Mouse (Mus musculus): ENCODE results near the gene Msi2.

The Msi2 gene

GRCm38 (mm10) chr11:88636934-88637333 is 81.4 kb downstream of the Msi2 start:
- no peak for DNase-seq (ENCODE audit: low read depth)

- no peak for DNase-seq (ENCODE audit: low read depth)
These were observed 82.0 kb downstream of the Msi2 start for GRCm38 (mm10) chr11:88636319-88636718.

- DNase-seq (ENCODE audit: low read depth), result no peak
These were observed 83.7 kb downstream of the Msi2 start for GRCm38 (mm10) chr11:88634627-88635026.

DNA sequence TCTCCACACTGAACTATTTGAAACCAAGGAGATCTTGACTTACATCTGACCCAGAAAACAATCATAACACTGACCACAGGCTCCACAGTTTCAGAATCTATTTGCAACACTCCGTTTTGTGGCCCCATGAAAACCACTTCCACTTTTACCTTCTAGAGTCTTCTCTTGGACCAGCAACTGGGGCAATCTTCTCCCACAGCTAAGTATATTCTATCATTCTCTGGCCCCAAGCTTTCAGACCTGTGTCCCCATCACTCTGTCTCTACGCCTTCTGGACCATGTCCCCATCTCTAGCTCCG is 86.4 kb downstream of the Msi2 start:
- DNase-seq (ENCODE audit: low read depth), result no peak

- DNase-seq (ENCODE audit: low read depth), result no peak
These were observed 87.0 kb downstream of the Msi2 start for GRCm38 (mm10) chr11:88631084-88631931.

GRCm38 (mm10) chr11:88629619-88630018 is 88.7 kb downstream of the Msi2 start:
- DNase-seq (ENCODE audit: low read depth), result no peak

DNA sequence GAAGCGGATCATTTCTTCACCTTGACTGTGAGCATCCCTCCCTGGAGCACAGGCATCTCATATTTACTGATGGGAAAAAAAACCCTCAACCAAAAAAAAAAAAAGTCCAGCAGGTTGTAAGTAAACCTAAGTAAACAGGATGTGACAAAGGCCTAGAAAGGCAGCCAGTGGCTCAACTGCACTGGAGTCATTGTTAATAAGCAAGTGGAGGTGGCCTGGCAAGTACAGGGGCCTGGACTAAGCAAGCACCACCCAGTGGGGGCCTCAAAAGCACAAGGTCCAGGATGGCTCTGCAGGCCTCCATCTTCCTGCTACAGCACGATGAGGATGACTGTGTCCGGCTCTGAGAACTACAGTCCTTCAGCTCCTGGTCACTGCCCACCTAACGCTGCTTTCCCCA is 89.1 kb downstream of the Msi2 start:
- no peak for DNase-seq (ENCODE audit: low read depth)

DNA sequence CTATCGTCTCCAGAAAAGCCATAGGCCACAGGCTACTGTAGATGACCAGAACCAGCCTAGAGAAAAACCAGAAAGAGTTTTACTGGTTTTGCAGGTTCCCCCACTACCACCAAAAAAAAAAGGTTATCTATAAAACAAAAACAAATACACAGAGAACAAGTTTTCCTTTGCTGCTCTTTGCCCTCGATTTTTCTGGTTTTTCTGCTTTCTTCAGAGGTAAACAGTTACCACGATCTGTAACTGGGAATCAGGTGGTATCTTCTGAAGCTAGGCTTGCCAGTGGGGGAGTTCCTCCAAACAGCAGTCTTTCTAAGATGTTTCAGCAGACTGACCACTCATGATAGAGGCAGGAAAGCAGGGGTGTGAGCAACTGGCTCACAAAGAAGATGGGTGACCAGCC is 89.6 kb downstream of the Msi2 start:
- DNase-seq (ENCODE audit: low read depth), result no peak

GRCm38 (mm10) chr11:88627327-88627726 is 91.0 kb downstream of the Msi2 start:
- DNase-seq (ENCODE audit: low read depth), result no peak

GRCm38 (mm10) chr11:88626576-88626975 is 91.7 kb downstream of the Msi2 start:
- DNase-seq (ENCODE audit: low read depth), result no peak

DNA sequence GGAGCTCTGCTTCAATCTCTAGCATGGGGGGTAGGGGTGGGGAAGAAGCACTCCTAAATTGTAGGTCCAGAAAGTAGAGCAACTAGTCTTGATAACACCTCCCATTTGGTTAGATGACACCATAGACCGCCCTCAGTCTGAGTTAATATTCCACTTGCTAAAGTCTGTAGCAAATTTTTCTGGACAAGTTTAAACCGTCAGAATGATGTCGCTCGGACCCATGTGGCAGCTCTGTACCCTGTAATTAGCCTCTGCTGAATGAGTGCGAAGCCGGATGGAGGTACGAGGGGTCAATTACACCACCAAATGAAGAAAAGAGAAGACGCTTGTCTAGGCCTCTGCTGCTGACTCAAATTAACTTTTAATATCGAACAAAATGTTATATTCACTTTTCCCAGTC is 92.3 kb downstream of the Msi2 start:
- DNase-seq (ENCODE audit: low read depth), result no peak

- DNase-seq (ENCODE audit: low read depth), result no peak
These were observed 93.2 kb downstream of the Msi2 start for GRCm38 (mm10) chr11:88625063-88625462.

DNA sequence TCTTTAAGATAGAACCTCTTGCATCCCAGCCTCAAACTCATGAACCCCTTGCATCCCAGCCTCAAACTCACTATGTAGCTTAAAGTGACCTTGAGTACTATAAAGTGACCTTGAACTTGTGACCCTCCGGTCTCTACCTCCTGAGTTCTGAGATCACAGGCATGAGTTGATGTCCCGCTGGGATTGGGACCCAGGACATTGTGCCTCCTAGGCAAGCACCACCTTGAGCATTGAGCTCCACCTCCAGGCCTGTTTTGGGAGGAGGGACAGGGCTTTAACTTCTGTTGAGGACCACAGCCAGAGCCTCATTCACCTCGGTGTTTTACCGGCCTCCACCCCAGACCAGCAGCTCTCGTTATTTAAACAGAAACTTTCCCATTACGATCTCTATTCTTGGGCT is 93.7 kb downstream of the Msi2 start:
- no peak for DNase-seq (ENCODE audit: low read depth)

GRCm38 (mm10) chr11:88623671-88624070 is 94.6 kb downstream of the Msi2 start:
- DNase-seq (ENCODE audit: low read depth), result no peak

DNA sequence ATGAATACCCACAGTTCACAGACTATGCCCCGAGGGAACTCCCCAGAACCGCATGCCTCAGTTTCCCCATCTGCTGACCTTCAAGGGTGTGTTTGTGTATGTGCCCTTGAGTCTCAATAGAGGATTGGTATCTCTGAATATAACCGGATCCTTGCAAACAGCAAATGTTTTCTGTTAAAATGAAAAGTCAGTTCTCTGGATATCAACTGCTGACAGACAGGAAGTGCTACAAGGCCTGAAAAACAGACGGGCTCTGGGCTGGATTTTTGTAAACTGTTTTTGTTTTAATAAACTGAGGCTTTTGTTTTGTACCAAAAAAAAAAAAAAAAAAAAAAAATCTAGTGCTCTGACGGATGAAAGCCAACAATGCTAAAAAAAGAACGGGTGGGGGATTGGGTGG is 95.8 kb downstream of the Msi2 start:
- DNase-seq (ENCODE audit: low read depth), result no peak

GRCm38 (mm10) chr11:88621789-88622188 is 96.5 kb downstream of the Msi2 start:
- no peak for DNase-seq (ENCODE audit: low read depth)

DNA sequence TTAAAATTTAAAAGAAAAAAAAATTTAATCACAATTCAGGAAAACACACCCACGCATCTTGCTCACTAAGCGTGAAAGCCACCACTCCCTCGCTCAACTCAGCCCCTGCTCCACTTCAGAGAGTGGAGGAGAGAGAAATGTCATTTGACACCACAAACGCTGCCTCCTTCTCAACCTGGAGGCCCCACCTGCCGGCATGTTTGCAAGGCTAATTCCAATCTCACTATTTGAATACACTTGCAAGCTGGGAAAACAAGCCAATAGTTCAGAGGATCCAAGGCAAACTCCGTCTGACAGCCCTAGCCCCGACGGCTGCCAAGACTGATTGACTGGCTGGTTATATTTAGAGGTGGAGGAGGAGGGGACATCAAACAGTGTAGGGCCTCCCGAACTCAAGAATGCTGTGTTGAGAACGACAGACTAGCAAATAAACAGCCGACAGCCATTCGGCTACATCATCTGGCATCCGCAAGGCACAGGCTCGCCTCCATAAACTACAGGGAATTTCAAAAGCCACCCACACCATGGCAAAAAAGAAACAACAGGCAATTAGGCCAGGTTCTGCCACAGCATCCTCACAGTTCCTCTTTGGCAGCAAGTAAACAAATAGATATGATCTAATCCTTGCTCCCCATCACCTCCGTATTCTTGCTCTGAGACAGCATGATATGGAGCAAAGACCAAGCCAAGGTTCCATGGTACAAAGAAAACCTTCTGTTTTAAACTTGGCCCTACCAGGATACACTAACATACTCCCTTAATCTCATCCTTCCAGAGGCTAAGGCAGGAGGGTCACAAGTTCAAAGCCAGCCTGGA is 97.9 kb downstream of the Msi2 start:
- DNase-seq (ENCODE audit: low read depth), result no peak

- DNase-seq (ENCODE audit: low read depth), result no peak
These were observed 98.7 kb downstream of the Msi2 start for GRCm38 (mm10) chr11:88619468-88620157.

DNA sequence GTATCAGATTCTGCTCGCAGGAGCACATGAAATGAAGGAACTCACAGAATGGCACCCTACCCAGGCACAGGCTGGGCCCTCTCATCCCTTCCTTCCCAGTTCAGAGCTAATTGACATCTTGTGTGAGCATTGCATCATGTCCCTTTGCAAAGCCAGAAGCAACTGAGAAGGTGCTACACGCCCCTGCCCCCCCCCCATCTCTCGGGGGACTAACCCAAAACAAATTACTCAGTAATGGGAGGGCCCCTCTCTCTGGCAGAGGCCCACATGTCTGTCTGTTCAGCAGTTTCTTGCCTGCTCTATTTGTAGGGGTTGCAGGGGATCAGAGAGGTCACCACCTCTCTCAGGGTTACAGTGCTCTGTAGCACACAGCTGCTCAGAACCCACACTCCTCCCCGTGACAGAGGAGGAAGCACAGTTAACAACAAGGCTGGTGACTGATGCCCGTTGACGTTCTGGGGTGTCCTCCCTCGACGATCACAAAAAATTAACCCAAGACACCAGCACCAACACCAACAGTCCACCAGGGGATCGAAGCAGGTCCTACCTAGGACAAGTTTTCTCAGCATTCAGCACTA is 99.5 kb downstream of the Msi2 start:
- no peak for DNase-seq (ENCODE audit: low read depth)

DNA sequence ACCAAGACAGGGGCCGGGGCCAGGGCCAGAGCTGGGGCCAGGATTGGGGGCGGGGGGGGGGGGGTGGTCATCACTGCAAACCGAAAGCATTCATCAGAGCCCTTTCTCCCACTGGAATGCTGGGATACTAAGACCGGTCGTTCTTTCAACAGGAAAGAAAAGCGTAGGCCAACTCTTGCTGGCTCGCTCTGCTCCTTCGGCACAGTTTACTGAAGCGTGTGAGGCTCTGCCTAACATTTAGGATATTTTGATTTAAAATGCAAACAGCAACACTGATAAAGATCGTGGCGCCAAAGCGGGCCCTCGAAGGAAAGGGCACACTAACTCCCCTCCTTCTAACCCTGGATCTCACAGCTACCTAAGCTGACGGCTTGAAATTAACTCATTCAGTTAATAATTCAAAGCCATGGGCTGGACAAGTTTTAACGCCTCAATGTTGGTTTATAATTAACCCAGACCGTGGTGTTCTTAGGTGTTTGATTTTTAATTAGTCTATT is 100.3 kb downstream of the Msi2 start:
- no peak for DNase-seq (ENCODE audit: low read depth)

- no peak for DNase-seq (ENCODE audit: low read depth)
These were observed 100.9 kb downstream of the Msi2 start for GRCm38 (mm10) chr11:88617380-88617779.

DNA sequence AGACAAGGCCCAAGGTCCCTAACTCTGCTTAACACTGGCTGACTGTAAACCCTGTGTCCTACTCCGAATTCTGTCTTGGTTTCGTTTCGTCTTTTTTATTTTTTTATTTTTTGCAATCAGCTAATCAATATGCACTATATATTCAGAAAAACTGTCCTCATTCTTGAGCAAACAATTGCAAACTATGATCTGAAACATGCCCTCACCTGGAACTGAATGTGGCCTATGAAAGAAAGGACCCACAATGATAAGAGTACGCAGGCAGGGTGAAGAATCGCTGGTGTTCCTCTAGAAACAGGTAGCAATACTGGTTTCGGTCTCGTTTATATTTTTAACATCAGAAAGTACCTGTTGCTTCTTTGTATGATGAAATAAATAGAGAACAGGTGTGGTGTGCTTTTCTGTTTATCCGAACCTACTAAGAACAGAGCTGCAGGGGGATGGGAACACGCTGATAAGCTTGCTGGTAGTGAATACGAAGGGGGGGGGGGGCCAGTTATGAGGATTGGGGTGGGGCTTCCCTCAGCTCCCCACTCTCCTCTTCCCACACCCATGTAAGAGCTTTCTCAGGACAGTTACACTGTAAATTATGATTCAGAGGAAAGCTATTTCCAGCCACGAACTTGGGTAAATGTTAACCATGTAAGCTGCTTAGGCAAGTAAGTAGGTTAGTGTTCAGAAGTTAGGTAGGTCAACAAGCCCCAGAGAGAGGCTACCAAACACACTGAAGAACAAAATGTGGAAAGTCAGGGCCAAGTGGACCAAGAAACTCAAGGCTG is 103.6 kb downstream of the Msi2 start:
- DNase-seq (ENCODE audit: low read depth), result no peak
